Mouse (Mus musculus) embryonic facial prominence, embryonic 14.5 days (tissue): ENCODE results near the gene Sipa1l1. TPM values are rescaled to one million over a fixed set of nuclear protein-coding genes. Genes with fewer than 3 reads are reported as not detected.

Experiments
- ATAC-seq: fragments of 200-750 bp; cut with Nextera tagmentation; 2 replicates; pipeline ENCODE4 v1.8.0; 2017; ENCODE audit warnings: low read depth, moderate number of reproducible peaks, moderate TSS enrichment
- DNase-seq: peaks from one replicate; pipeline ENCODE4 v3.0.0-alpha.2; 2015; ENCODE audit warnings: low spot score
- H3K27ac ChIP-seq: fragments of 300-500 bp; sonication (generic); replicated peaks from 2 replicates; pipeline ENCODE4 v1.5.1; 2014; ENCODE audit warnings: low read depth, mild to moderate bottlenecking, low read length, moderate library complexity
- H3K27me3 ChIP-seq: fragments of 300-500 bp; sonication (generic); replicated peaks from 2 replicates; pipeline ENCODE4 v1.6.1; 2014; ENCODE audit warnings: low read length; ENCODE audit not compliant: control insufficient read depth, insufficient read depth
- H3K36me3 ChIP-seq: fragments of 300-500 bp; sonication (generic); 2 replicates; pipeline ENCODE4 v1.6.1; 2014; ENCODE audit warnings: low read length, mixed read lengths; ENCODE audit not compliant: control insufficient read depth, insufficient read depth
- H3K4me1 ChIP-seq: fragments of 300-500 bp; sonication (generic); 2 replicates; pipeline ENCODE4 v1.6.1; 2014; ENCODE audit warnings: antibody characterized with exemption, low read length; ENCODE audit not compliant: control insufficient read depth, insufficient read depth
- H3K4me2 ChIP-seq: fragments of 300-500 bp; sonication (generic); 2 replicates; pipeline ENCODE4 v1.6.1; 2014; ENCODE audit warnings: low read depth, mild to moderate bottlenecking, low read length, moderate library complexity, mixed read lengths
- H3K4me3 ChIP-seq: fragments of 300-500 bp; sonication (generic); 2 replicates; pipeline ENCODE4 v1.5.1; 2014; ENCODE audit warnings: low read depth, mild to moderate bottlenecking, low read length
- H3K9ac ChIP-seq: fragments of 300-500 bp; sonication (generic); 2 replicates; pipeline ENCODE4 v1.6.1; 2014; ENCODE audit warnings: low read depth, mild to moderate bottlenecking, low read length, moderate library complexity, mixed read lengths
- H3K9me3 ChIP-seq: fragments of 300-500 bp; sonication (generic); 2 replicates; pipeline ENCODE4 v1.6.1; 2016; ENCODE audit warnings: low read length; ENCODE audit not compliant: control insufficient read depth
- WGBS: fragments of 180-500 bp; shearing (Covaris S2); extraction: QIAGEN DNeasy Blood & Tissue Kit; methylation state at CpG from one replicate; pipeline ENCODE4 v1.1.7; 2014; 5-methylcytosine and 5-hydroxymethylcytosine counted together
- polyA plus RNA-seq: library from polyadenylated mRNA; unstranded; fragments of >200 nt; fragmentation: Nextera tagmentation; extraction: Ambion mirVana; gene quantifications from 2 replicates; pipeline ENCODE4 v1.2.1, GENCODE M21; 2014

Gene Sipa1l1
- polyA plus RNA-seq, 1 experiment from 2014 or later: 23.8 TPM

GRCm38 (mm10) chr12:82470362-82470936 is 301.3 kb downstream of the Sipa1l1 start:
- WGBS: 5% methylated on average over 18 of the region's 18 CpGs
- Histone ChIP-seq H3K9me3 (no peaks in the 10 kb centered on the region), H3K4me3 (peak overlapping the region; percentile 50), H3K4me2 (peak overlapping the region; percentile 84), H3K4me1 (no peaks in the 10 kb centered on the region), H3K9ac (peak overlapping the region; percentile 67), H3K27me3 (no peaks in the 10 kb centered on the region), H3K27ac (peak overlapping the region; percentile 76), H3K36me3 (no peaks in the 10 kb centered on the region)
- ATAC-seq (peak; percentile 93), DNase-seq (peak; percentile 96)

GRCm38 (mm10) chr12:82472796-82473195 is 303.7 kb downstream of the Sipa1l1 start:
- ATAC-seq (no peak), DNase-seq (no peak)
- H3K36me3 ChIP-seq: no peaks in the 10 kb centered on the region
- no peak overlapping the region for H3K4me2 ChIP-seq
- no peak overlapping the region for H3K4me3 ChIP-seq
- H3K27me3 ChIP-seq: no peaks in the 10 kb centered on the region
- WGBS: 90% methylated on average over 3 of the region's 3 CpGs
- H3K9me3 ChIP-seq: no peaks in the 10 kb centered on the region
- H3K27ac ChIP-seq: no peak overlapping the region
- H3K4me1 ChIP-seq: no peaks in the 10 kb centered on the region
- H3K9ac ChIP-seq: no peak overlapping the region

- Histone ChIP-seq H3K4me1 (no peaks in the 10 kb centered on the region), H3K27ac (no peak overlapping the region), H3K9me3 (no peaks in the 10 kb centered on the region), H3K9ac (no peak overlapping the region), H3K36me3 (no peaks in the 10 kb centered on the region), H3K27me3 (no peaks in the 10 kb centered on the region), H3K4me3 (no peak overlapping the region), H3K4me2 (no peak overlapping the region)
- ATAC-seq (no peak), DNase-seq (no peak)
- 82% methylated on average over 4 of the region's 4 CpGs for WGBS
These were observed 304.1 kb downstream of the Sipa1l1 start for GRCm38 (mm10) chr12:82473238-82473637.

GRCm38 (mm10) chr12:82474409-82474808 is 305.3 kb downstream of the Sipa1l1 start:
- no peak for ATAC-seq

GRCm38 (mm10) chr12:82476028-82476427 is 306.9 kb downstream of the Sipa1l1 start:
- WGBS: 75% methylated on average over 10 of the region's 10 CpGs
- no peak for ATAC-seq
- peaks cover 9% of the 10 kb centered on the region for H3K4me1 ChIP-seq
- H3K27me3 ChIP-seq: no peaks in the 10 kb centered on the region
- no peaks in the 10 kb centered on the region for H3K9me3 ChIP-seq
- H3K9ac ChIP-seq: no peak overlapping the region
- no peak overlapping the region for H3K27ac ChIP-seq
- no peak for DNase-seq
- no peak overlapping the region for H3K4me2 ChIP-seq
- no peaks in the 10 kb centered on the region for H3K36me3 ChIP-seq
- no peak overlapping the region for H3K4me3 ChIP-seq

More at GRCm38 (mm10) chr12:82474409-82474808, 305.3 kb downstream of the Sipa1l1 start:
- Histone ChIP-seq H3K4me1 (peaks cover 8% of the 10 kb centered on the region), H3K4me2 (no peak overlapping the region), H3K4me3 (no peak overlapping the region), H3K27me3 (no peaks in the 10 kb centered on the region), H3K27ac (no peak overlapping the region), H3K36me3 (no peaks in the 10 kb centered on the region), H3K9me3 (no peaks in the 10 kb centered on the region), H3K9ac (no peak overlapping the region)
- DNase-seq: no peak
- 78% methylated on average over 4 of the region's 4 CpGs for WGBS

- no peaks in the 10 kb centered on the region for H3K9me3 ChIP-seq
- WGBS: 35% methylated on average over 2 of the region's 2 CpGs
- ATAC-seq (no peak), DNase-seq (no peak)
- H3K4me2 ChIP-seq: no peak overlapping the region
- no peak overlapping the region for H3K9ac ChIP-seq
- H3K27me3 ChIP-seq: no peaks in the 10 kb centered on the region
- H3K36me3 ChIP-seq: no peaks in the 10 kb centered on the region
- peaks cover 9% of the 10 kb centered on the region for H3K4me1 ChIP-seq
- H3K4me3 ChIP-seq: no peak overlapping the region
- H3K27ac ChIP-seq: no peak overlapping the region
These were observed 307.5 kb downstream of the Sipa1l1 start for GRCm38 (mm10) chr12:82476580-82476979.

GRCm38 (mm10) chr12:82477826-82478225 is 308.7 kb downstream of the Sipa1l1 start:
- ATAC-seq (no peak), DNase-seq (no peak)
- Histone ChIP-seq H3K4me1 (peaks cover 9% of the 10 kb centered on the region), H3K4me3 (no peak overlapping the region), H3K27ac (no peak overlapping the region), H3K9me3 (no peaks in the 10 kb centered on the region), H3K36me3 (no peaks in the 10 kb centered on the region), H3K9ac (no peak overlapping the region), H3K4me2 (peak overlapping the region; percentile 4; the same call in 1 of the 2 replicates), H3K27me3 (no peaks in the 10 kb centered on the region)
- WGBS: 33% methylated on average over 5 of the region's 5 CpGs

GRCm38 (mm10) chr12:82478256-82478655 is 309.1 kb downstream of the Sipa1l1 start:
- no peaks in the 10 kb centered on the region for H3K9me3 ChIP-seq
- H3K27ac ChIP-seq: no peak overlapping the region
- no peak overlapping the region for H3K4me3 ChIP-seq
- H3K4me1 ChIP-seq: peaks cover 9% of the 10 kb centered on the region
- H3K27me3 ChIP-seq: no peaks in the 10 kb centered on the region
- 8% methylated on average over 8 of the region's 8 CpGs for WGBS
- peak overlapping the region; percentile 4; the same call in 1 of the 2 replicates for H3K4me2 ChIP-seq
- ATAC-seq: no peak
- H3K36me3 ChIP-seq: no peaks in the 10 kb centered on the region
- no peak overlapping the region for H3K9ac ChIP-seq
- DNase-seq: no peak

GRCm38 (mm10) chr12:82479393-82479792 is 310.3 kb downstream of the Sipa1l1 start:
- WGBS: 32% methylated on average over 3 of the region's 3 CpGs

More at GRCm38 (mm10) chr12:82479393-82479792, 310.3 kb downstream of the Sipa1l1 start:
- Histone ChIP-seq H3K27ac (no peak overlapping the region), H3K4me1 (peaks cover 9% of the 10 kb centered on the region), H3K4me2 (no peak overlapping the region), H3K36me3 (no peaks in the 10 kb centered on the region), H3K9me3 (no peaks in the 10 kb centered on the region), H3K4me3 (no peak overlapping the region), H3K27me3 (no peaks in the 10 kb centered on the region), H3K9ac (no peak overlapping the region)
- no peak for DNase-seq
- no peak for ATAC-seq
